Mouse (Mus musculus): Measurements from ENCODE around the gene Krtap1-5.
"Not testable (repeated sequence)": the region's sequence is repeated elsewhere in the genome, so short reads cannot be mapped to it uniquely, and the experiment has no call there.

The Krtap1-5 gene

DNA sequence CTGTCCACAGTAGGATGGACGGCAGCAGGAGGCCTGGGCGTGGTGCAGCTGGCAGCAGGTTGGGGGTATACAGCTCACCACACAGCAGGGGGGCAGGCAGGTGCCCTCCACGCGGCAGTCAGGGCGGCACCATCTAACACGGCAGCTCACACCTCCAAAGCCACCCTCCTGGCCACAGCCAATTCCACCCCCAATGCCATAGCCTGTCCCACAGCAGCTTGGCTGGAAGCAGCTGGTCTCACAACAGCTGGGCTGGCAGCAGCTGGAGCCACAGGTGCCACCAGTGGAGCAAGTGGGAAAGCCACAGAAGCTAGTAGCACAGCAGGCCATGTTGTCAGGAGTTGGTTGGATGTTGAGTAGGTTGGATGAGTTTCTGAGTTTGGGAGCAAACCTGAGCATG lies at the start of gene Krtap1-5:
TSS of gene Krtap1-5 (minus strand) at position 381 of the 400 bp plus-strand sequence.
- in situ Hi-C loops (cut with MboI, MseI): no loop called here

DNA sequence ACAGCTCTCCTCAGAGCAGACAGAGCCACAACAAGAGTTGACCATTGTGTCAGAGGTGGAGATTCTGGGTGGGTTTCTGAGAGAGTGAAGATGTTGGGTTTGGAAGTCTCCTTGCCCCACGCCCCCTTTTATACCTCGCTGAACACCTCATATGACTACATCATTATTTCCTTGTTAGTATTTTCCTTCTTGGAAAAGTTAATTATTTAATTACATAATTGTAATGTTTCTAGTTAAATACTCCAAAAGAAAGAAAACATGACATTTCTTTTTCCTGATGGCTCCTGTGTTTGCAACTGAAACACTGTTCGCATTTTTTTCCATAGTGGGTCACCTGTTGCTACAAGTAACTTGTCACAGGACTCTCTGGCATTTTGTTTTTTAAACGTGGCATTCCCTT lies 47.3 kb upstream of the Krtap1-5 start, which contains the start of gene Krtap4-1:
TSS of gene Krtap4-1 (minus strand) at position 101 of the 400 bp plus-strand sequence.
- in situ Hi-C loops (cut with MboI, MseI): no loop called here

DNA sequence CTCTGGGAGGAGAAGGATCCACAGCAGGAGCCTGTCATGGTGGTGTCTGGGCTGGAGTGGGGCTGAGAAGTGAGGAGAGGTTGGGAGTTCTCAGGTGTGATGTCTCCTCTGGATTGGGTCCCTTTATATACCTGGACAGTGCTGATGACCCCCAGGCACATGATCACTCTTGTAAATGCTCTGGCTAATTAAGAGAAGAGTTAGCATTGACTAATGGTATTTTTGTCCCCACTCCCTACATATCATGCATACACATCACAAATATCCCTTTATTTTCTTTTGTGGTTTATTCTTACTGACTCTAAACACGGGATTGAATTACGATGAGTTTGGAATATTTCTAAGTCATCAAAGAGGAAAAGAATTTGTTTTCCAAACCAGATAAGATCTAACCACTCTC lies 39.5 kb upstream of the Krtap1-5 start, which contains the start of gene Gm11562:
TSS of gene Gm11562 (minus strand) at position 101 of the 400 bp plus-strand sequence.
- in situ Hi-C loops (cut with MboI, MseI): no loop called here

DNA sequence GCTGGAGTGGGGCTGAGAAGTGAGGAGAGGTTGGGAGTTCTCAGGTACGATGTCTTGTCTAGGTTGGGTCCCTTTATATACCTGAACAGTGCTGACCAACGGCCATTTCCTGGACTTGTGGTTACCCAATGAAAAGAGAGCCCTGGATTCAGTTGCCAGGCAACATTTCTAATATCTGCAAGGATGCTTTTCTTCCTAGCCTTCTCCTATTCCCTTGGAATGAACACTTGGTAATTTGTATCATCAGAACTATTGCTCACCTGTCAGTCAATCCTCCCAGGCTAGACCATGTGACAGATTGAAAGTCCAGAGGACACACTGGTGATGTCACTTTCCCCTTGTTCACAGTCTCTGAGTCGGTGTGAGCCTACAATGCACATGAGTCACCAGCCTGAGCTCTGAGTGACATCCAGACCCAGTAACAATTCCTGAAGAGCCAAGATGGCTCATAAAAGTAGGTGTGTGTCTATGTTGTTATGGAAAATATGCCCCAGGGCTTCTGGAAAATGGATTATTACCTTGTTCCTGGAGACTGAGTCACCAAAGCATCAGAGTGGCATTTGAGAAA lies 34.1 kb upstream of the Krtap1-5 start, which contains the start of gene Krtap2-4:
TSS of gene Krtap2-4 (minus strand) at position 51 of the 568 bp plus-strand sequence.
- in situ Hi-C loops (cut with MboI, MseI): no loop called here

DNA sequence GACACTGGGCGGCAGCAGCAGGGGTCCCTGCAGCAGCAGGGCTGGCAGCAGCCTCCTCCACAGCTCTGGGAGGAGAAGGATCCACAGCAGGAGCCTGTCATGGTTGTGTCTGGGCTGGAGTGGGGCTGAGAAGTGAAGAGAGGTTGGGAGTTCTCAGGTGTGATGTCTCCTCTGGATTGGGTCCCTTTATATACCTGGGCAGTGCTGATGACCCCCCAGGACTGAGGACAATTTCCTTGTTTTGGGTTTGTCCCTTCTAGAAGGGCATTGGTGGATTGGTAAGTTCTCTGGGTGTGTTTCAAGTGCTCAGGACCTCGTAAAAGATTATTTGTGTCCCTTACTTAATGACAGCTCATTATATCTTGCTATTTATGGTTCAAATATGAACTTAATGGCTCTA lies 29.3 kb upstream of the Krtap1-5 start, which contains the start of gene Gm11937:
TSS of gene Gm11937 (minus strand) at position 101 of the 400 bp plus-strand sequence.
- in situ Hi-C loops (cut with MboI, MseI): not testable (repeated sequence)

DNA sequence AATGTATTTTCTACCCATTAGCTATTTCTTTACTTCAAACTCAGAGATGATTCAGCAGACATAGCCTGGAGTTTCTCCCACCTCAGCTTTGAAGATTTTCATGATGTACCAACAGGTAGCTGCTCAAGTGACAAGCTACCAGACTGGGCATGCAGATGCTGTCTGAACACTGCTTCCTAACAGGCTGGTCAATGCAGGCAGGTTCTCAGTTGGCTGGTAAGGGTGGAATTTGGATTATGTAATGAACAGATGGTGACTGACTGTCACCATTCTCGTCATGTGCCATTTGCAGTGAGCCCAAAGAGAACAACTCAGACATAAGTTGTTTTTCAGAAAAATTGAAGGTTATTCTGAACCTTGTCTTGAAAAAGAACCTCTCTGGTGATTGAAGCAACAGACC lies 28.3 kb upstream of the Krtap1-5 start:
- in situ Hi-C loops (cut with MboI, MseI): no loop called here

DNA sequence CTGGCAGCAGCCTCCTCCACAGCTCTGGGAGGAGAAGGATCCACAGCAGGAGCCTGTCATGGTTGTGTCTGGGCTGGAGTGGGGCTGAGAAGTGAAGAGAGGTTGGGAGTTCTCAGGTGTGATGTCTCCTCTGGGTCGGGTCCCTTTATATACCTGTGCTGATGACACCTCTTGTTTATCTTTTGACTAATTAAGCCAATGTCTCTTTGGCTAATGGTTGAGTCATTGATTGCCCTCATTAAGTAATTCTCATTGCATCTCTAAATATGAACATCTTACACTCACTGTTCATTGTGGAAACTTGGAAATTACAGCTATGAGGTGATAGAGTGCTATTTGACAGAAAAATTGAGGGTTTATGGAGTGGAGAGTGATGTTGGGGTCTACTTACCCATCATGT lies 22.4 kb upstream of the Krtap1-5 start, which contains the start of gene Gm11938:
TSS of gene Gm11938 (minus strand) at position 101 of the 400 bp plus-strand sequence.
- in situ Hi-C loops (cut with MboI, MseI): not testable (repeated sequence)

DNA sequence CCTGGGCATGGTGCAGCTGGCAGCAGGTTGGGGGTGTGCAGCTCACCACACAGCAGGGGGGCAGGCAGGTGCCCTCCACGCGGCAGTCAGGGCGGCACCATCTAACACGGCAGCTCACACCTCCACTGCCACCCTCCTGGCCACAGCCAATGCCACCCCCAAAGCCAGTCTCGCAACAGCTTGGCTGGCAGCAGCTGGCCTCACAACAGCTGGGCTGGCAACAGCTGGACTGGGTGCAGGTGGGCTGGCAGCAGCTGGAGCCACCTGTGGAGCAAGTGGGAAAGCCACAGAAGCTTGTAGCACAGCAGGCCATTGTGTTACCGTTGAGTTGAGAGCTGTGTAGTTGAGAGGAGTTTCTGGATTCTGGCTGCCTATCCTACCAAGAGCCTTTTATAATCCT lies 16.9 kb upstream of the Krtap1-5 start, which contains the start of gene Krtap9-3:
TSS of gene Krtap9-3 (minus strand) at position 364 of the 400 bp plus-strand sequence.
- in situ Hi-C loops (cut with MboI, MseI): not testable (repeated sequence)

DNA sequence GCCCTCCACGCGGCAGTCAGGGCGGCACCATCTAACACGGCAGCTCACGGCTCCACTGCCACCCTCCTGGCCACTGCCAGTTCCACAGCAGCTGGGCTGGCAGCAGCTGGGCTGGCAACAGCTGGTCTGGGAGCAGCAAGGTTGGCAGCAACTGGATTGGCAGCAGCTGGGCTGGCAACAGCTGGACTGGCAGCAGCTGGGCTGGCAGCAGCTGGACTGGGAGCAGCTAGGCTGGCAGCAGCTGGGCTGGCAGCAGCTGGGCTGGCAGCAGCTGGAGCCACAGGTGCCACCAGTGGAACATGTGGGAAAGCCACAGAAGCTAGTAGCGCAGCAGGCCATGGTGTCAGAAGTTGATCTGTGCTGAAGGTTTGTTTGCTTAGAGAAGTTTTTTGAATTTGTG lies 10.2 kb upstream of the Krtap1-5 start, which contains the start of gene Krtap1-3:
TSS of gene Krtap1-3 (minus strand) at position 359 of the 400 bp plus-strand sequence.
- in situ Hi-C loops (cut with MboI, MseI): no loop called here

DNA sequence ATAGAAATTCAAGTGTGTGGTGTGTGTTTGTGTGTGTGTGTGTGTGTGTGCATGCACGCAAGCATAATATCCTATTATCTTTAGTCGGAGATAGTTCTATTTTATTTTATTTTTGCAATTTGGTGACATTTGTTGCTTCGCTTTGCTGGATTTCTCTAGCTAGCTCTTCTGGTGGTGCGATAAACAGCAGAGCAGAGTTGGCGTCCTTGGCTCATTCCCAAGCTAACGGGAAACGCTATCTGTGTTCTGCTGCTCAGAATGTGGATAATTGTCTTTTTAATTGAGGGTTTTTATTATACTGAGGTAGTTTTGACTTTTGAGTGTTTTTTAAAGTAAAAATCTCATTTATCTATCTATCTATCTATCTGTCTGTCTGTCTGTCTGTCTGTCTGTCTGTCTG lies 4.3 kb upstream of the Krtap1-5 start:
- in situ Hi-C loops (cut with MboI, MseI): no loop called here

DNA sequence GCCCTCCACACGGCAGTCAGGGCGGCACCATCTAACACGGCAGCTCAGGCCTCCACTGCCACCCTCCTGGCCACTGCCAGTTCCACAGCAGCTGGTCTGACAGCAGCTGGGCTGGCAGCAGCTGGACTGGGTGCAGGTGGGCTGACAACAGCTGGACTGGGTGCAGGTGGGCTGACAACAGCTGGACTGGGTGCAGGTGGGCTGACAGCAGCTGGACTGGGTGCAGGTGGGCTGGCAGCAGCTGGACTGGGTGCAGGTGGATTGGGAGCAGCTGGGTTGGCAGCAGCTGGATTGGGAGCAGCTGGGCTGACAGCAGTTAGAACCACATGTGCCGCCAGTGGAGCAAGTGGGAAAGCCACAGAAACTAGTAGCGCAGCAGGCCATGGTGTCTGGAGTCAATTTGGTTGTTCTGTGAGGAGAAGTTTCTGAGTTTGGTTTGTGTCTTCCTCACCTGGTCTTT lies 2.5 kb upstream of the Krtap1-5 start, which contains the start of gene Krtap1-4:
TSS of gene Krtap1-4 (minus strand) at position 410 of the 460 bp plus-strand sequence.
- in situ Hi-C loops (cut with MboI, MseI): no loop called here

DNA sequence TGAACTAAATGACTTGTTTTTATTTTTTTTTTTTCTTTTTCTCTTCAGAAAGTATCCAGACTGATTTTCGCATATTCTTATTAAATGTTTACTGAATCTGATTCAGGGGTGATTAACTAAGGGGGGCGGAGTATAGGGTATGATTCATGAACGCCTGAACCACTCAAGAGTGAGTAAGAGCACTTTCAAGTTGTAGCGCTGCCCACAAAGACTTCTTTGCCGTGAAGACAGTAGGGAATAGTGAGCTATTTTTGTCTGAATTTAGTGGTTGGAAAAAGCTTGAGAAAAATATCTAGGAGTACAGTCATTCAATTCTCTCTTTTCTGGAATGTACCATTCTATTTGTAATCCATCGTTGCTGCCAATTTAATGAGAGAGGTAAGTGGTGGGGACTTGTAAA lies 748 bp upstream of the Krtap1-5 start:
- in situ Hi-C loops (cut with MboI, MseI): no loop called here

DNA sequence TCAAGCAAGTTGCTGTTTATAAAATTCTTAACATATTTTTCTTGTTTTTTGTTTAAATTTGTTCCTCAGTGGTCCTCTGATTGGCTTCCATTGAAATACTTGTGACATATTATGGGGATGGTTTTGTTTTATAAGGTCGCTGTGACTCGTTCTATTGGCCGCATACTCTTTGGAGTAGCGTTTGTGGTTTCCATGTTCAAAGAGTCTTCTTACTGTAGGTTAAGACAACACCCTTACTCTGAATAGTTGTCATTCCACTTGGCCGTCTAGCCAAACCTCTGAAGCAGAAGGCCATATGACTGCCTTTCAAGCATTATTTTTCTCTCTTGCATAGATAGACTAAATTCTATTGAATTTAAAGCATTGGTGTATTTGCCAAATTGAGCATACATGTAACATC lies 235 bp upstream of the Krtap1-5 start:
- in situ Hi-C loops (cut with MboI, MseI): no loop called here

DNA sequence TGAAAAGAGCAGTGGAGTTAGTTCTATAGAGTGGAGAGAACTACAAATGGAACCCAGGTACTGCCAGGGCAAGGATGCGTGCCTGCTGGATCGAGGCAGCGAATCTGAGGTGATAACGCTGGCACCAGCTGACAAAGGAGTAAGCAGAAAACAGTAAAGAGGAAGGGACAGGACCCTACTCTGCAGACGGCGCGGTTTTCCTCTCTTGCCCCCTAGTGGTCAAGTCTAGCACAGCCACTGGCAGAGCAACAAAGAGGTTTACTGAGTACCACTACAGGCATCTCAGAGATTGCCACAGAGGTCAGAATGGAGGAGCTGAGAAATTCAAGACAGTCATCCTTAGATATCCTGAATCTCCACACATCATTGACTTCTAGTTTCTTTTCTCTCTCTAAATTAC lies 6.7 kb downstream of the Krtap1-5 start:
- in situ Hi-C loops (cut with MboI, MseI): no loop called here

DNA sequence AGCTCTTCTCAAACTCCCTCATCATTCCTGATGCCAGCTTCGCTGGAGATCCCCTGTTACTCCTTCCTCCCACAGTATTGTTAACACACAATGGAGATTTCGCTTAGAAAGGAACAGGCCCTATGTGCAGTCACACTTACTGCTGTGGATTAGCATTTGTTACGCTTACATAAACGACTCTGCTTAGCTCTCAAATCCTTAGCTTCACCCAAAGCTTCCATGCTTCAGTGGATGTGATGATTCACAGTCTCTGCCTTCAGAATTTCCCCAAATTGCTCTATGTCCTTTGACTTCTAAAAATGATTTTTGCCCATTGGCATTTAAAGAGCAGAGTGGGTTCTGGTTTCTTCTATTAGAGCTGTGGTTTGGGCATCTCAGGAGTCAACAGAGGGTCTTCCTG lies 7.7 kb downstream of the Krtap1-5 start:
- in situ Hi-C loops (cut with MboI, MseI): no loop called here

DNA sequence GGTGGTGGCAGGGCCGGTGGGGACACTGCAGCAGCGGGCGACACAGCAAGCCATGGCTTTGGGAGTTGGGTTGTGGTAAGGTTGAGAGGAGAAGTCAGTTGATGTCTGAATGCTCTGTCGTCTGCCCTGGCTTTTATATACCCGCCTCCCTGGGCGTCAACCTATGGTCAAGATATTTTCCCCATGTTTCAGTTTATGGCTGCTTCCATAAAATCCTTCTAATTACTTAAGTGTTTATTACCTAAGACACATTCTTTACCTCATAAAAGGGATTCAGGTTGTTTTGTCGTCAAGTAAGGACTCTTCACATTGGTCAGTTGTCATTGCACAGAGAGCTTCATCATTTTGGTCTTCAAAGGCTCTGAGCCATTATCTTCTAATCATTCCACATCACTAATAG lies 14.3 kb downstream of the Krtap1-5 start, which contains the start of gene Krtap3-1:
TSS of gene Krtap3-1 (minus strand) at position 101 of the 400 bp plus-strand sequence.
- in situ Hi-C loops (cut with MboI, MseI): no loop called here

DNA sequence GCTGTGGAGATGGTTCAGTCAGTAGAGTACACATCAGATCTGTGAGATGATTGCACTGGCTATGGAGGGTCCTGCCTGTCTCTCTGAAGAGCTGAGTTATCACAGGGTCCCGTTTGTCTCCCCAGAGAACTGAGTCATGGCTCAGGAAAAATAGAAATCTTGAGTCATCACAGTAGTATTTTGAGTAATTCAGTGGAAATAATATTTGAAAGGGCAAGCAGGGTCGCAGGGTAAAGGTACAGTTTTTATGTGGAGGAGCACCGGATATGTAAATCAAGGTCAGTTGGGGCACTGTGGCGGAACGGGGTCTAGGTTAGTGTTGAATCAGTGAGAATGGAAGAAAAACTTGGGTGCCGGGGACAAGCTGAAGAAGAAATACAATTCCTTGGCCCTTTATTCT lies 18.2 kb downstream of the Krtap1-5 start:
- in situ Hi-C loops (cut with MboI, MseI): no loop called here

DNA sequence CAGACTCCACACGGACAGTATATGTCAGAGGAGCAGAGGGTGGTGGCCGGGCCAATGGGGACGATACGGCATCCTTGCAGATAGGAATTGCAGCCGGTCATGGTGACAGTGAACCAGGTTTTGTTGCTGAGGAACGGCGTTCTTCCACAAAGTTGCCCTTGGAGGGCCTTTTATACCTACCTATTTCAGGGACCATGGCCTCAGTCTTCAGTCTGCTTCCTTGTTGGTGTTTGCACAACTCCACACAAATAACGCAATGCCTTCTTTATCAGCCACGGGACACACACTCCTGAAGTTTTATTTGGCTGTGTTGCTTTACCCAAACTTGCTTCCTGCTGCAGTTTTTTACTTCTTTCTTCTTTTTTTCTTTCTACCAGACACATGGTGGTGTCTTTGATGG lies 21.4 kb downstream of the Krtap1-5 start, which contains the start of gene Gm11939:
TSS of gene Gm11939 (minus strand) at position 101 of the 400 bp plus-strand sequence.
- in situ Hi-C loops (cut with MboI, MseI): no loop called here

DNA sequence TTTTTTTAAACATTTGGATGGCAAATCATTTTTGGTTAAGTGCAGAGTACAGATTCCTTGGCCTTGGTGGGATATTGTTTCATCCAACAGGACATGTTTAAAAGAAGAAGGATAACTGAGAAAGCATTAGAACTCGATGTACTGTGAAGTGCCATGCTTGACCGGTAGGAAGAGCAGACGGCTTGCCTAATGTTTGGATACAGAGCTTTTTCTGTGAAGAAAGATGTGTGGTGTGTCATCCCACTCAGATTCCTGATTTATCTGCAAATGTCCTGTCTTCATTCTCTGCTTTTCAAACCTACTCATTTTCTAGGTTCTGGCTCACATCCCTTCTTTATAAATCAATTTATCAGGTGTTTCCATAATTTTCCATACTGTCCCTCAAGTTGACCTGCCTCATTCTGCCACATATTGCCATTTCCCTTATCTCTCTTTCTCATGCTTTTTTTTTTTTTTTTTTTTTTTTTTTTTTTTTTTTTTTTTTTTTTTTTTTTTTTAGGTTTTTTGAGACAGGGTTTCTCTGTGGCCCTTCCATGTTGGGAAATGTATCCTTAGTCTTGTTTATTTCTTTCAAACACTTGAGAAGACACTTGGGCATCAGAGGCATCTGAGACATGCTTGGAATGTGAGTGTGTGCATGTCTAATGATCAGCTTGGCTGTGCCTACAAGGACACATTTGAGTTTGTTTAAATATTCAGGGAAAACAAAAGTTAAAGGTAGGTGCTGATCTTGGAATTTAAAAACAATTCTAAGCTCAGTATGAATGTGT lies 22.7 kb downstream of the Krtap1-5 start:
- in situ Hi-C loops (cut with MboI, MseI): no loop called here

DNA sequence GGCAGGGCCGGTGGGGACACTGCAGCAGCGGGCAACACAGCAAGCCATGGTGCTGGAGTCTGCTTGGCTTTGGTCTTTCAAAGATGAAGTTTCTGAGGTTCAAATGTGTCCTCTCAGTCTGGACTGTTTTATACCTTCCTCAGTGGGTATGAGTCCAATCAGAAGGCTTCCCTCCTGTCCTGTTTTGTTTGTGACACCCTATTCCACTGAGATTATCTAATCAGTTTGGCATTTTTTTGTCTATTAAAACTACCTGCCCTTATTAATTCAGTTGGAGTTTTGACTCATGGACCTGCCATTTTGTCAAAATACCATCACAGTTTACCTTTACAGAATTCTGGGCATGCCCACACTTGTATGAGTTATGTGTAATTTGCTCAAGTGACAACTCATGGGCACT lies 24.1 kb downstream of the Krtap1-5 start, which contains the start of gene Krtap3-2:
TSS of gene Krtap3-2 (minus strand) at position 101 of the 400 bp plus-strand sequence.
- in situ Hi-C loops (cut with MboI, MseI): no loop called here

DNA sequence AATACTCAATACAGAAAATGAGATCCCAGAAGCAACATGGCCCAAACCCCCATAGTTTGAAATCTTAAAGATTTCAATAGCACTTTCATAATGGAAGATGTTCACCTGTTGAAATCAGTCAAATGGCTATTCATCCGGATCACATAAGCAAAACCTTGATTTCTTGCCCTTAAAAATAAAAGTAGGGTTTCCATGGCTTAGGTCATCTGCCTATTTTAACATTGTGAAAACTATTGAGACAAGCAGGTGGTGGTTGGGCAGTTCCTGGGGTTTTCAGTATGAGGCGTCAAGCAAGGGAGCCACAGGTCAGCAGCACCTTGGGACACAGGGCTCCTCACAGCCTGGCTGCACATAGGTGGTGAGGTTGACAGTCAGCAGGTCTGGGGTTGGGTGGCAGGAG lies 24.6 kb downstream of the Krtap1-5 start:
- in situ Hi-C loops (cut with MboI, MseI): no loop called here

DNA sequence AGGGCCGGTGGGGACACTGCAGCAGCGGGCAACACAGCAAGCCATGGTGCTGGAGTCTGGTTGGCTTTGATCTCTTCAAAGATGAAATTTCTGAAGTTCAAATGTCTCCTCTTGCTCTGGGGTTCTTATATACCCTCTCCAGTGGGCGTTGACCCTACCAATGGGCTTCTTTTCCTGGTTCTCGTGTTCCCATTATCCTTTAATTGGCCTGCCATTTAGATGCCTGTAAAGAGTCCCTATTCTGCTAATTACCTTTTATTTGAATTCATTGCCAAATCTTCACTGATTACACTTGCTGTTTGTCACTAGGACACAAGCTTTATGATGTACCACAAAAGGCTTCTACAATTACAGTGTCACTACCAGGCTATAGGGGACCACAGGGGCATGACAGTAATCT lies 30.1 kb downstream of the Krtap1-5 start, which contains the start of gene Krtap3-3:
TSS of gene Krtap3-3 (minus strand) at position 101 of the 400 bp plus-strand sequence.
- in situ Hi-C loops (cut with MboI, MseI): no loop called here
